Mouse (Mus musculus) MEL (cell line): ENCODE measurements around the gene Prss2. TPM values are rescaled to one million over a fixed set of nuclear protein-coding genes. Genes with fewer than 3 reads are reported as not detected.

Experiments
- DNase-seq: peaks from one replicate; pipeline ENCODE4 v3.0.0; 2011; ENCODE audit warnings: low read depth, low spot score
- H3K27ac ChIP-seq: 2 replicates; pipeline ENCODE4 v1.5.1; 2012; ENCODE audit warnings: low read depth, mild to moderate bottlenecking, control low read depth, low read length, moderate library complexity; ENCODE audit not compliant: control insufficient read depth
- H3K27me3 ChIP-seq, 2 experiments: fragments of 150-350 bp in 1 of 2; sonication (generic) in 1 of 2; 2 replicates each; pipeline ENCODE4 v1.6.1; 2012; ENCODE audit warnings: low read length in 2 of 2, mild to moderate bottlenecking in 2 of 2, improper control_type of control experiment in 1 of 2, moderate library complexity in 1 of 2; ENCODE audit not compliant: insufficient read depth in 2 of 2, control insufficient read depth in 1 of 2
- H3K36me3 ChIP-seq, 2 experiments: 2 replicates each; pipeline ENCODE4 v1.6.1; 2012 to 2014; ENCODE audit warnings: low read length in 2 of 2, improper control_type of control experiment in 1 of 2, inconsistent platforms in 1 of 2, mild to moderate bottlenecking in 1 of 2; ENCODE audit not compliant: insufficient read depth in 2 of 2, control insufficient read depth in 1 of 2
- H3K4me1 ChIP-seq, 2 experiments: fragments of 150-350 bp in 1 of 2; sonication (generic) in 1 of 2; 2 replicates each; pipeline ENCODE4 v1.6.1; 2012; ENCODE audit warnings: low read length in 2 of 2, improper control_type of control experiment in 1 of 2, mild to moderate bottlenecking in 1 of 2; ENCODE audit not compliant: insufficient read depth in 2 of 2, control insufficient read depth in 1 of 2
- H3K4me3 ChIP-seq, 2 experiments: fragments of 150-350 bp in 1 of 2; sonication (generic) in 1 of 2; 2 replicates each; pipeline ENCODE4 v1.5.1; 2012; ENCODE audit warnings: low read depth in 2 of 2, low read length in 2 of 2, mild to moderate bottlenecking in 2 of 2, moderate library complexity in 2 of 2, control low read depth in 1 of 2, improper control_type of control experiment in 1 of 2; ENCODE audit not compliant: control insufficient read depth in 1 of 2, insufficient read depth in 1 of 2
- H3K79me2 ChIP-seq: 2 replicates; pipeline ENCODE4 v1.6.1; 2012; ENCODE audit warnings: mild to moderate bottlenecking, low read length, moderate library complexity; ENCODE audit not compliant: control insufficient read depth, poor library complexity, insufficient read depth
- H3K9ac ChIP-seq: 2 replicates; pipeline ENCODE4 v1.6.1; 2012; ENCODE audit warnings: low read depth, mild to moderate bottlenecking, control low read depth, low read length, moderate library complexity; ENCODE audit not compliant: control insufficient read depth, poor library complexity, severe bottlenecking
- H3K9me3 ChIP-seq: fragments of 150-350 bp; sonication (generic); replicated peaks from 2 replicates; pipeline ENCODE4 v1.6.1; 2012; ENCODE audit warnings: mild to moderate bottlenecking, low read length, improper control_type of control experiment, moderate library complexity; ENCODE audit not compliant: insufficient read depth
- BHLHE40 ChIP-seq: IDR thresholded peaks from 2 replicates; pipeline ENCODE4 v1.6.1; 2012; ENCODE audit warnings: low read depth, mild to moderate bottlenecking, inconsistent platforms, low read length, improper control_type of control experiment, borderline replicate concordance
- CHD1 ChIP-seq: IDR thresholded peaks from 2 replicates; pipeline ENCODE4 v1.6.1; 2012; ENCODE audit warnings: low read depth, mild to moderate bottlenecking, inconsistent platforms, low read length, improper control_type of control experiment
- CHD2 ChIP-seq: IDR thresholded peaks from 2 replicates; pipeline ENCODE4 v1.6.1; 2011; ENCODE audit warnings: low read length, improper control_type of control experiment
- E2F4 ChIP-seq: IDR thresholded peaks from 2 replicates; pipeline ENCODE4 v1.6.1; 2011; ENCODE audit warnings: low read depth, low read length, improper control_type of control experiment, borderline replicate concordance
- MAFK ChIP-seq: IDR thresholded peaks from 2 replicates; pipeline ENCODE4 v1.6.1; 2011; ENCODE audit warnings: low read depth, mild to moderate bottlenecking, low read length, improper control_type of control experiment, borderline replicate concordance
- MAX ChIP-seq: IDR thresholded peaks from 2 replicates; pipeline ENCODE4 v1.6.1; 2011; ENCODE audit warnings: low read length, improper control_type of control experiment
- MAZ ChIP-seq: IDR thresholded peaks from 2 replicates; pipeline ENCODE4 v1.6.1; 2012; ENCODE audit warnings: low read depth, mild to moderate bottlenecking, inconsistent platforms, low read length, improper control_type of control experiment
- MEF2A ChIP-seq: IDR thresholded peaks from 2 replicates; pipeline ENCODE4 v1.6.1; 2014; ENCODE audit warnings: low read depth, mild to moderate bottlenecking, inconsistent platforms, low read length, improper control_type of control experiment; ENCODE audit not compliant: poor library complexity, insufficient replicate concordance, severe bottlenecking; ENCODE audit errors: extremely low read depth
- MXI1 ChIP-seq: IDR thresholded peaks from 2 replicates; pipeline ENCODE4 v1.6.1; 2011; ENCODE audit warnings: mild to moderate bottlenecking, low read depth, low read length, improper control_type of control experiment
- MYC ChIP-seq: IDR thresholded peaks from 2 replicates; pipeline ENCODE4 v1.6.1; 2011; ENCODE audit warnings: low read depth, mild to moderate bottlenecking, low read length, improper control_type of control experiment, moderate library complexity
- NELFE ChIP-seq: IDR thresholded peaks from 2 replicates; pipeline ENCODE4 v1.6.1; 2011; ENCODE audit warnings: low read depth, low read length, improper control_type of control experiment
- RAD21 ChIP-seq: IDR thresholded peaks from 2 replicates; pipeline ENCODE4 v1.6.1; 2011; ENCODE audit warnings: mild to moderate bottlenecking, low read depth, low read length, improper control_type of control experiment
- SMC3 ChIP-seq: IDR thresholded peaks from 2 replicates; pipeline ENCODE4 v1.6.1; 2011; ENCODE audit warnings: low read depth, low read length, improper control_type of control experiment
- TAL1 ChIP-seq: IDR thresholded peaks from 2 replicates; pipeline ENCODE4 v1.6.1; 2012; ENCODE audit warnings: mild to moderate bottlenecking, inconsistent platforms, low read length, moderate library complexity, mixed read lengths
- USF1 ChIP-seq: IDR thresholded peaks from 2 replicates; pipeline ENCODE4 v1.6.1; 2014; ENCODE audit warnings: low read depth, mild to moderate bottlenecking, inconsistent platforms, low read length, improper control_type of control experiment, moderate library complexity
- USF2 ChIP-seq, 2 experiments: IDR thresholded peaks; 2 replicates each; pipeline ENCODE4 v1.6.1; 2011 to 2012; ENCODE audit warnings: improper control_type of control experiment in 2 of 2, low read length in 2 of 2, borderline replicate concordance in 1 of 2, inconsistent platforms in 1 of 2, low read depth in 1 of 2, mild to moderate bottlenecking in 1 of 2; ENCODE audit not compliant: insufficient read depth in 1 of 2
- ZC3H11A ChIP-seq: IDR thresholded peaks from 2 replicates; pipeline ENCODE4 v1.6.1; 2012; ENCODE audit warnings: low read depth, mild to moderate bottlenecking, inconsistent platforms, low read length, improper control_type of control experiment
- ZKSCAN1 ChIP-seq: IDR thresholded peaks from 2 replicates; pipeline ENCODE4 v1.6.1; 2012; ENCODE audit warnings: low read depth, mild to moderate bottlenecking, inconsistent platforms, low read length, improper control_type of control experiment, moderate library complexity
- polyA plus RNA-seq, 2 experiments: library from polyadenylated mRNA; stranded (reverse) in 1 of 2; unstranded in 1 of 2; fragments of >175 nt in 1 of 2; fragments of >200 nt in 1 of 2; gene quantifications; 2 replicates each; pipeline versions ENCODE4 v1.2.1 to v1.2.4; 2012; ENCODE audit warnings: low replicate concordance in 2 of 2, low read depth in 1 of 2; ENCODE audit not compliant: insufficient read length in 2 of 2, insufficient read depth in 1 of 2, missing spikeins in 1 of 2
- total RNA-seq: library from RNA; depleted of rRNA; stranded (reverse); fragments of 300-350 nt; gene quantifications from 2 replicates; pipeline ENCODE4 v1.2.3, GENCODE M21; 2012

Gene Prss2
- total and polyA plus RNA-seq, 3 experiments: not detected

DNA sequence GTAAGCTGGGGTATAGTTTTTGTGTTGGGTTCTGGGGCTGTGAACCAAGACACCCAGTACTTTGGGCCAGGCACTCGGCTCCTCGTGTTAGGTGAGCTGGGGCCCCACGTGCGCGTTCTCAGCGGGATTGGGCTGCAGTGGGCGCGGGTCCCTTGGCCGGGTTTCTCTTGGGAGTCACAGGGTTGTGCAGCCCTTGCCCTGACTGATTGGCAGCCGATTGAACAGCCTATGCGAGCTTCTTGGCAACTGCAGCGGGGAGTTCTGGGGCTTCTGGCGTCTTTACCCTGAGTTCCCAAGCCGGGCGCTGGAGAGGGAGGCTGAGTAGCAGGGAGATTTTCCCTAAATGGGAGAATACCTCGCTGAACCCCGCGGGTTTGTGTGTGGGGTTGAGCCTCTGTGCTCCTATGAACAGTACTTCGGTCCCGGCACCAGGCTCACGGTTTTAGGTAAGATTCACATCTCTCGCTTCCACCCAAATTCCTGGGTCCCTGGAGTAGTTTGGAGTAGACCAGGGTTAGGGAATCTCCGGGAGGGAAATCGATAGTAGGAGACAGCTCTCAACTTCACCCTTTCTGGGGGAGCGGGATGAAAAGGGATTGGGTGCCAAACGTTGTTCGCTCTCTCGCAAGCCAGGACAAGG is 21.9 kb downstream of the Prss2 start:
- H3K9me3 ChIP-seq: no peaks in the 10 kb centered on the region
- H3K36me3 ChIP-seq: no peaks in the 10 kb centered on the region
- no peaks in the 10 kb centered on the region for H3K4me1 ChIP-seq
- no peak overlapping the region for H3K9ac ChIP-seq
- TF ChIP-seq BHLHE40 (no peak), MXI1 (no peak), ZKSCAN1 (no peak), CHD2 (no peak), MEF2A (no peak), TAL1 (no peak), CHD1 (no peak), MYC (no peak), USF1 (no peak)
- no peak overlapping the region for H3K27ac ChIP-seq
- H3K27me3 ChIP-seq: no peaks in the 10 kb centered on the region
- no peak for DNase-seq
- H3K4me3 ChIP-seq: no peak overlapping the region
- H3K79me2 ChIP-seq: no peaks in the 10 kb centered on the region

DNA sequence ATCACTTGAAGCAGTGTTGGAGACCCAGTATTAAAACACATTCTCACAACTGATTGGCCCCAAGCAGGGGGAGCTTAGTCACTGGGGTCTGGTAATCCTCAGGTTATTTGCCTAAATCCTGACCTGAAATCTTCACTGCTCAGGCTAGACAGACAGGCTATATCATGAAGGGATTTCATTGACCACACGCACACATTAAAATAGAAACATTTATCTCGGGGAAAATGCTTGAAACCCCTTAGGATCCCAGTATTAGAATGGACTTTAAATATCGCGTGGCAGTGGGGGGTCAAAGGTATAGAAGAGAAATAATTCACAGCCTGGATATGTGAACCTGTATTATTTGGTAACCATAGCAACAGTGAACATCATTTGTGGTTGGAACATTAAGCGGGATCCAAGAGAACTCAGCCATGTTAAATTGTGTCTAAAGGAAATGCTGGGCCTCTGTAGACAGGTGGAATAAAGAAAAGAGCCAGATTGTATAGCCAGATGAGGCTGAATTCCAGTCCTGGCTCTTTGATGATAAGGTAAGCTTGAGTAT is 22.9 kb downstream of the Prss2 start:
- TF ChIP-seq MAZ (no peak), E2F4 (no peak), RAD21 (no peak), ZKSCAN1 (no peak), USF2 (IDR thresholded peaks at IDR 0.05; ENCODE audit: borderline replicate concordance in 1 of 2, insufficient read depth in 1 of 2, low read depth in 1 of 2, low read length in 2 of 2) (no peak), NELFE (no peak)
- DNase-seq: no peak
- no peaks in the 10 kb centered on the region for H3K9me3 ChIP-seq

DNA sequence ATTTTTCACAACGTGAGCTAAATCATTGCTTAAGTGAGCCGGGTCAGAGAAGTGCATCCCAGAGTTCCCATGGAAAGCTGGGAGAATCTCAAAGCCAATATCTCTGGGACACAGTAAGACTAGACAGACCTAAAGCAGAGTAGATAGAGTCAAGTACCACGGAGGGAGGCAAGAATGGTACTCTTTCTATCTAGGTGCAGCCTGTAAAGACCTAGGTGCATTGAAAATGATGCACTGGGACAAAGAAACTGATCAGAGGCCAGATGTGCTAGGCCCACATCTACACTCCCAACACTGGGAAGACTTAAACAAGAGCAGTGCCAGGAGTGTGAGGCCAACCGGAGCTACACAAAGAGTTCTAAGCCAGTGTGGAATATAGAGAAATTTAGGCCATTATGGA is 23.7 kb downstream of the Prss2 start:
- TF ChIP-seq MXI1: no peak
- TF ChIP-seq RAD21: no peak
- TF ChIP-seq ZC3H11A: no peak
- no peak for TF ChIP-seq SMC3
- TF ChIP-seq TAL1: no peak
- TF ChIP-seq MAFK: no peak
- no peak for TF ChIP-seq ZKSCAN1
- TF ChIP-seq MAZ: no peak
- TF ChIP-seq MAX: no peak
- Histone ChIP-seq H3K36me3 (no peaks in the 10 kb centered on the region), H3K9me3 (no peaks in the 10 kb centered on the region), H3K4me3 (no peak overlapping the region), H3K27me3 (no peaks in the 10 kb centered on the region; a peak in 1 of 4 replicates), H3K79me2 (no peaks in the 10 kb centered on the region), H3K9ac (no peak overlapping the region), H3K27ac (no peak overlapping the region), H3K4me1 (no peaks in the 10 kb centered on the region)
- no peak for DNase-seq

More for the DNA sequence above, 22.9 kb downstream of the Prss2 start:
- Histone ChIP-seq H3K27me3 (no peaks in the 10 kb centered on the region), H3K27ac (no peak overlapping the region), H3K4me3 (no peak overlapping the region), H3K9ac (no peak overlapping the region), H3K36me3 (no peaks in the 10 kb centered on the region), H3K79me2 (no peaks in the 10 kb centered on the region), H3K4me1 (no peaks in the 10 kb centered on the region)
